Mouse (Mus musculus) cerebellum, adult 11-12 months (tissue): Measurements from ENCODE around the gene Pttg1ip.

Experiments
- DNase-seq: peaks from one replicate; pipeline ENCODE4 v3.0.0; 2022

Pttg1ip gene

DNA sequence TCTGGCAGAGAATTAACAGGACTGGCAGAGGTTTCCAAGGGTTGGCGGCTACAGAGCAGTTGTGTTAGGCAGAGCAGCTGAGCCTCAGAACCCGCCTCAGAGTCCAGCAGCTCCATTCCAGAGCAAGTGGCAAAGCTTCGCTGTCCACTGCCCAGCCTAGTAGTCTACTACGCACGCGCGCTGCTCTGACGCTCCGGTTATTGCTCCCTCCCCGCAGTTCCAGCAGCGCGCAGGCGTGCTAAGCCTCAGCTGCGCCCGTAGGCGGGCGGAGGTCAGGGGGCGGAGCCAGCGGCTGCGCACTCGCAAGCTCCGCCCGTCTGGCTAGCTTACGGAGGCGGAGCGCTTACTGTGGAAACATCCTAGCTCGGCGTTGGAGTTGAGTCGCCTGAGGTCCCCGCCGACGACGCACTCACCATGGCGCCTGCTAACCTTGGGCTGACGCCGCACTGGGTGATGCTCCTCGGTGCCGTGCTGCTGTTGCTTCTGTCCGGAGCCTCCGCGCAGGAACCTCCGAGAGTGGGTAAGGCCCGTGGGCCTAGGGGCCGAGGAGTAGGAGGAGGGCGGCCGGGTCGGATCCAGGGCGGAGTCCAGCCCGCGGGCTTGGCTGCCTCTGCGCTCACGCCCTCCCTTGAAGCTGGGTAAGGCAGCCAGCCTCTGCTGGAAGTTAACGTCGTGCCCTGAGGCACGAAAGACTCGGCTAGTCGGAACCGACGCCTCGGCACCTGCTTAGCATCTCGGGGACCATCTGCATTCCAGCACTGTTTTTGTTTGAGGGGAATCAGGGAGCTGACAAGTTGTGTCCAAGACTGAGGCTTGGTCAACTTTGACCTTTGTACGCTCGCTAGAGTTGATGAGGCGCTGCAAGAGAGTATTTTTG is at the start of gene Pttg1ip:
Pttg1ip (plus strand) TSS at position 313 of the 877 bp plus-strand sequence.
- DNase-seq: peak; percentile 98

DNA sequence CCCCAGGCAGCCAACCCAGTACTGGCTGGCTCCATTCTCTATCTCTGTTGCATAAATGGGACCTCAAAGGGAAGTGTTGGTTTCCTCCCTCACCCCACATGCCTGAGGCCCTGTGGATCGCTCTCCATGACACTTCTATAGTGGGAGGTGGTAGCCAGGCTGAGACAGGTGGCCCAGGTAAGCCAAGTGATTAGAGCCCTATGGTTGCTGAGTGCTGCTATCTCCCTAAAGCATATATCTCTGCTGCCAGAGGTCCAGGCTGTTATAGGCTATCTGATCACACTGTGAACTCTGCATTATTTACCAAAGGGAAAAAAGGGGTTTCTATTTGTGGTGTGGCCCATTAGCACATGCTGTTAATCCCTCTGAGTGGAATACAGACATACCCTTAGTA is 49.5 kb upstream of the Pttg1ip start:
- DNase-seq: no peak

DNA sequence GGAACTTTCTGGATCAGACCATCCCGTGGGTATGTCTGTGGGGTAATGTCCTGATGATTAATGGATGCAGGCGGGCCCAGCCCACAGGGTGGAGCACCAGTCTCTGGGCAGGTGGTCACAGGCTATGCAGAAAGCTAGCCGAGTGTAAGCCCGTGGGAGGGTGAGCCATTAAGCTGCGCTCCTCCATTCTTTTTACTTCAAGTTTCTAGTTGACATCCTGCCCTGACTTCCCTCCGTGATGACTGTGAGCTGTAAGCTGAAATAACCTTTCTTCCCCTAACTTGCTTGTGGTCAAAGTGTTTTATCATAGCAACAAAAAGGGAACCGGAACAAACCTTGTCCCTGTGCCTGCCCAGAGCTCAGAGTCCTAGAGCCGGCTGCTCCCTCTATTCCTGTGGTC is 44.8 kb upstream of the Pttg1ip start:
- no peak for DNase-seq

DNA sequence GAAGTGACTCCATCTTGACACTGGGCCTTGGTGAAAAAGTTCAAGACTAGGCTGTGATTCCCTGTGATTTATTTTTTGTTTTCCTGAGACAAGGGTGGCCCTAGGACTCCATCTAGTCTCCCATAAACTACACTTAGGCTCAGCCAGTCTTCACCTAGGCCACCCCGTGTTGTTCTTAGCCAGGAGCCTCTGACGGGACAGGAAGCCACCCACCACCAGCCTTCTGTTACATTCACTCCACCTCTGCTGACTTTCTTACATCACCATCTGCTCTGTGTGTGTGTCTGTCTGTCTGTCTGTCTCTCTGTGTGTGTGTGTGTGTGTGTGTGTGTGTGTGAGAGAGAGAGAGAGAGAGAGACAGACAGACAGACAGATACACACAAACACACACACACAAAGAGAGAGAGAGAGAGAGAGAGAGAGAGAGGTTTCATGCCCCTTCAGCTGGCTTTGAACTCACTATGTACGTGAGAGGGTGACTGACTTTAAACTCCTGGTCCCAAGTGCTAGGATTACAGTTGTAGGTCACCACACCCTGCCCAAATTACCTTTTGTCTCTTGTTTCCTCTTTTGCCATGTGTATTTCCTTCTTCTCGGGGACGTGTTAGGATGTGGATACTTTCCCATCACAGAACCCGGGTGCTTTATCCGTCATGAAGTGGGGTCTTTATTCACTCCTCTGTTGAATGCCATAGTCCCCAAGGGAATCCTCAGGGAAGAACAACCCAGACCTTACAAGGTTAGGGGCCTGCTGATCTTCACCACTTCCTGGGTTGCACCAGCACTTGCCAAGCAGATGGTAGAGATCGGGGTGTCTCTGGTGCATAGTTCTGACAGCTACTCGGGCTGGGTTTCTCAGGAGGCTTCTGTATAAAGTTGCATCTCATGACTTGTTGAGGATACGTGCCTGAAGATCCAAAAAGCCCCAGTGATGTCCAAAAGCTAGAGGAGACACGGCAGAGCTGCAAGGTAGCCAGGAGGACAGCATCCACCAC is 44.0 kb upstream of the Pttg1ip start:
- DNase-seq: no peak

DNA sequence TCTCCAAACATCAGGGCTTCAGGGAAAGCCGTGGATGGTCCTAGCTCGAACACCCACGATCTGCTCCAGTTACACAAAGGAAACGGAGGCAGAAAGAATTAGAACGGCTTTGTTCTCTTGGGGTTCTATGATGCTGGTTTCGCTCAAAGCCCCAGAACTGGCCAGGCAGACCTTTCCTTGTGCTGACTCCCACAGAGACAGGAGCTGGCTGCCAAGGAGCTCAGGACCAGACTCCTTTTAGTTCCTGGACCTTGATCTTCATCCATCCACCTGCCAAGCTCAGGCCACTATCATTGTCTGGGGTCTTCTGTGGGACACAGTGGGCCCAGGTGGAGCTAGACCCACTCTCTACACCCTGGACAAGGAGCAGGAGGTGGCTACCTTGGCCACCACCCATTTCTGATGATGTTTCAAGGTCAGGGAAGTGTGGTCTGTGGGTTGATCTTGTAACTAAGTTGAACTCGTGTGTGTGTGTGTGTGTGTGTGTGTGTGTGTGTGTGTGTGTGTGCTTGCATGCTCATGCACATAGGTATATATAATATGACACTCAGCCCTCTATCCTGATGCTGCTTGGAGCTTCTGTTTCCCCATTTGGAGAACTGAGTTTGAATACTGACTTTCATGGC is 42.1 kb upstream of the Pttg1ip start:
- DNase-seq: no peak

DNA sequence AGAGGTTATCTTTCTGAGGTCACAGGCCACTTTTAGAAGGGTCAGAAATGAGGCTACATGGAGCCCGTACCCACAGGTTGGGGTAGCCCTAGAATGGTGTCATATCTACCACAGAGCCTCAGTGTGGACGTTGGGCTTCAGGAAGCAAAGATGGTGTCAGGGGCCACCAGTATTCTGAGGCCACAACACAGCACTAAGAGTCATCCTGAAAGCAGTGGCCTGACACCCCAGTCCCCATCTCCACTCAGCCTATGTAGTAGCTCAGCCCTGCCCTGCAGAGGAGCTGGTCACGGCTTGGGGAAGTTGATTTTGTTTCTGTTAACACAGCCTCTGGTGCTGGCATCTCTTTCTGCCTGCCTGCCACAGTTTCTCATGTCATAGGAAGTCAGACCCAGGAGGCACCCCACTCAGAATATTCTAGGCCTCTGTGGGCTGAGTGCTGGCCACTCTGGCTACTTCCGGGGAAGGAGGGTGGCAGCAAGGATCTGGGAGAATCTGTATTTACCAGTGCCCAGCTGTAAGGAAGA is 40.9 kb upstream of the Pttg1ip start:
- no peak for DNase-seq

DNA sequence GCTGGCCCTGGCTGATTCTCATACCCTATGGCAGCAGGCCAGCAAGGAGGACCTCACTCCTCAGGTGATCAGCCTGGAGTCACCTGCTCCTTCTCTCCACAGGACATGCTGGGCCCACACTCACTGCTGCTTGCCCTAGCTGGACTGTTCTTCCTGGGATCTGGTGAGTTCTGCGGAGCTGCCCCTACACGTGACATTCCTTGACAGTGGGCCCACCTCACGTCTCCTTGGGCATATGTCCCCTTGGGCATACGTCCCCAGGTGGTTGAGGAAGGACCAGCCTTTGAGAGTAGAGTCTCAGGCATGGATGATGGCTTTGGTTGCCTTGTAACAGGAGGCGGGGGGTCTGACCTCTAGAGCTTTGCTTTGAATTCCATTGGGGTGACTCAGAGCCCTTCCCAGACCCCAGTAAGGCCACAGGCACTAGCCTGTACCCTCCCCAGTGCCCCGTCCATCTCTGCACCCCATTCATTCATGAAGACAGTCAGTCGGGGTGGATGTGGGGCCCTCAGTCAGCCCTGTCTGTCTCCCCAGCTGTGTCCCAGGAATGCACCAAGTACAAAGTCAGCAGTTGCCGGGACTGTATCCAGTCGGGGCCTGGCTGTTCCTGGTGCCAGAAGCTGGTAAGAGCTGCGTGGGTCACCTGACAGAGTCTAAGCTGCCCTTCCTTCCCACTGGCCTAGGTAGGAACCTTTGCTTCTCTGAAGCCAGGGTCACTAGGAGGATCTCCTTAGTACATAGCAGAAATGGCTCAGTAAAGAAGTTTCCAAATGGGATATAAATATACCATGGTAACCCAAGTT is 39.5 kb upstream of the Pttg1ip start:
- no peak for DNase-seq

DNA sequence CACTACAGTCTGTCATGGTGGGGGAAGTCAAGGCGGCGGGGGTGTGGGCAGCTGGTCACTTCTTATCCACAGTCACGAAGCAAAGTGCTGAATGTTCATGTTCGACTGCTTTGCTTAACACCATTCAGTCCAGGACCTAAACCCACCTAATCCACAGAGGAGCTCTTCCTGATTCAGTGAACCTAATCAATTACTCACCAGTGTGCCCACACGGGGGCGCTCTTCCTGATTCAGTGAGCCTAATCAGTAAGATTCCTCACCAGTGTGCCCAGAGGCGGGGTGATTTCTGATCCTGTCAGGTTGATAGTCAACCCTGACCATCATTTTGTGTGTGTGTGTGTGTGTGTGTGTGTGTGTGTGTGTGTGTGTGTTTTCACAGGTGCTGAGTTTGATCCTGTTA is 38.3 kb upstream of the Pttg1ip start:
- DNase-seq: no peak

DNA sequence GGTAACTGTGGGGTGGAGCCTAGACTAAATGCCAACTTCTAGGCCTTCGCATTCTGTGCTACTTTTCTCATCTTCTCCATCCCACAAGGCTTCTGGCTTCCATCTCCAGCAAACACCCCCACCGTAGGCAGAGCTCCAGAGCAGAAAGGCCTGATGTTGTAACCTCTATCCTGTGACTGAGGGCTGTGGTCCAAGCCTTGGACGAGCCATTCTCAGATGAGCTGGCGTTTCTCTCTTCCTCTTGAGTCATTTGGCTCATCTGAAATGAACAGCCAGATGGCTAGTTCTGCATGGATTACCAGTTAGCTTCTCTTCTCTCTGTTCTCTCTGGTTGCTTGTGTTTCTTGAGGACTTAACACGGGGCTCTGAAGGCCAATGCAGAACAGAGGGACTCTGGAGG is 36.6 kb upstream of the Pttg1ip start:
- peak; percentile 81 for DNase-seq

DNA sequence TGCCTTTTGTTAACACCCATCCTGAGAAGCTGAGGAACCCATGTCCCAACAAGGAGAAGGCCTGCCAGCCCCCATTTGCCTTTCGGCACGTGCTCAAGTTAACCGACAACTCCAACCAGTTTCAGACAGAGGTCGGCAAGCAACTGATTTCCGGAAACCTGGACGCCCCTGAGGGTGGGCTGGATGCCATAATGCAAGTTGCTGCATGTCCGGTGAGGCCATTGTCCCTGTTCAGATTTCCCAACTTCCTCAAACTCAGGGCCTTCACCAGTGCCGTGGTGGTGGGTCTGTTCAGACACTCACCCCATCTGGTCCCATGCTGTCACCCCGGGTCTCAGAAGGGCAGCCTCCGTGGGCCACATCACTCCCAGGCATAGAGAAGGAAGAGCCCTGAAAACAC is 32.9 kb upstream of the Pttg1ip start:
- no peak for DNase-seq

DNA sequence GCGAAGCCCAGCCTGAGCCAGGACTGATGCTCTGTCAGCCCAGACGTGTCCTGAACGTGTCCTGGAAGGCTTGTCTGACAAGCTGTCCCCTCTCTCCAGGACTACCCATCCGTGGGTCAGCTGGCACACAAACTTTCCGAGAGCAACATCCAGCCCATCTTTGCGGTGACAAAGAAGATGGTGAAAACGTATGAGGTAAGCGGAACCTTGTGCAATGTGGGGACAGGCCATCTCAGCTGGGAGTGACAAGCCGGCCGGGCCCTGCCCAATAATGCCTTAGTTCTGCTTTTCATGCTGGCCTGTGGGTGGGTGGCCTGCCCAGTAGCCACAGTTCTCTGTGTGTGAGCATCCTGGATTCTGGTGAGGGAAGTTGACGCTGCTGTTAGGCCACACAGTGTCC is 30.6 kb upstream of the Pttg1ip start:
- DNase-seq: no peak

DNA sequence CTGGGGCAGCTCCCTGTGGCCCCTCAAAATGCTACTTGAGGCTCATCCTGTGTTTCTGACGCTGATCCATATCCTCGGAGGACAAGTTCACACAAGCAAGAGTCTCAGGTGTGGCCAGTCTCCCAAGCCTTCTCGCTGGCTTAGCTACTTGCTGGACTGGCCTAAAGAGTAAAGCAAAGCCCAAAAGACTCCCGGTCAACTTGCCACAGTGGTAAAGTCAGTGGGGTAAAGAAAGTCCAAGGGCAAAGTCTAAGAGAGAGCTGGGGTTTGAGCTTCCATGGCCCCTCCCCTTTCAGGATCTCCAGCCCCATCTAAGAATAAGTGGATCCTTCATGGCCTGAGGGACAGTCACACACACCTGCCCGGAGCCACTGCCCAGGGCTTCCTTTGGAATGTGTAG is 29.4 kb upstream of the Pttg1ip start:
- DNase-seq: no peak

DNA sequence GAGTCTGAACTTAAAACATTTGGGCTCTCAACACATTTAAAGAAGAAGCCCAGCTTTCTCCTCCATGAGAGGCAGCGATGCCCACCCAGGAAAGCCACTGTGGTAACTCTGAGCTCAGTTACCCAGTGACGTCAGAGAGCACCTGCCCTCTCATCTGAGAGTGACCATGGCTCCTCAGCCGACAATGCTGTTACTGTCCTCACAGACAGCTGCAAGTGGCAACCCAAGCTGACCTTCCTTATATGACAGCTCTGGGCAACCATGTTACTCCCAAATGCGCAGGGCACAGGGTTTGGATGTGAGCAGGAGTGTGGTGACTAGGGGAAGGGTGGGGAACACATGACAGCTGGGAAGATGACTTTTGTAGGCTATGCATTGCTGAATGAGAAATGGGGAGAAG is 28.2 kb upstream of the Pttg1ip start:
- DNase-seq: no peak

DNA sequence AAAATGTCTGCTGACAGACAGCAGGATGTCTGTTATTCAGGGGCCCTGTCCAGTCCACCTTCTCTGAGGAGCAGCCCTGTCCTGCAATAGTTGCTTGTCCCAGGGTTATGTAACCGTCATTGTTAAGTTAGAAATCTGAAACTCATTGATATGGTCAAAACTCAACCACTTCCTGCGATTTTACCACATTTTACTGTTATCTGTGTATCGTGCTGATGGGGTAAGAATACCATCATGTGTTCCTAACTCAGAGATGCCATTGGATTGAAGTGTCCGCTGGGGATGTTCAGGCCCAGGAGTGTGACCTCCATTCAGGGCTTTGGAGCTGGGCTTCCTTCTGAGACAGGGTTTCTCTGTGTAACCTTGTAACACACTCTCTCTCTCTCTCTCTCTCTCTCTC is 26.6 kb upstream of the Pttg1ip start:
- DNase-seq: no peak

DNA sequence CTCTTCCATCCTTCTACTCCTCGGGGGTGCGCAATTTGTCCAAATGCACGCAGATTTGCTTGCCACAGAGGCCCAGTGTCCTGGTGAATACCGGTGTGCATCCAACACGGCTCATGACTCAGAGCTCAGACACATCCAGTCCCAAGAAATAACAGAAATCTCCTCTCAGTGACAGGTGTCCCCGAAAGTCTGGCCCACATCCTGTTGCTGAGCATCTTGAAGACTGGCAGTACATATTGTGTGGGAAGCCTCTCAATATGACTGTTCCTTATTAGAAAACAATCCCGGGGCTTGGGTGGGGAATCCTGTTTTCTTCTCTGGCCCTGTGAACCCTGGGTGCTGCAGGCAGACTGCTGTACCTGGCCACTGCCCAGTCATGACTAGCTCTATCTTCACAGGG is 24.9 kb upstream of the Pttg1ip start:
- DNase-seq: no peak

DNA sequence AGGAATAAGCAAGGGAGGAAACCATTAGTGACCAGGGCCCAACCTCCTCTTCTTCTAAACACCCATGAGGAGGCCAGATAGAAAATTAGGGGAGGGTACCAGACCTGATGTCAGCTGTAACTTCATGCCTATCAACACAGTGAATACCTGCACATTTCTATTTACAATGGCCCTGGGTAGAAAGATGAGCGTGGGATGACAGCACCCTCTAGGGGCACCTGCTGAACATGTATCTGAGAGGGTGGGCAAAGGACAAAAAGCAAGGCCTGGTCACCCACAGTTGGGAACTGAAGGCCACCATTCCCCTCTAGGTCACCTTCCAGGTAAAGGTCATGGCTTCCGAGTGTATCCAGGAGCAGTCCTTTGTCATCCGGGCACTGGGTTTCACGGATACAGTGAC is 23.9 kb upstream of the Pttg1ip start:
- DNase-seq: no peak

DNA sequence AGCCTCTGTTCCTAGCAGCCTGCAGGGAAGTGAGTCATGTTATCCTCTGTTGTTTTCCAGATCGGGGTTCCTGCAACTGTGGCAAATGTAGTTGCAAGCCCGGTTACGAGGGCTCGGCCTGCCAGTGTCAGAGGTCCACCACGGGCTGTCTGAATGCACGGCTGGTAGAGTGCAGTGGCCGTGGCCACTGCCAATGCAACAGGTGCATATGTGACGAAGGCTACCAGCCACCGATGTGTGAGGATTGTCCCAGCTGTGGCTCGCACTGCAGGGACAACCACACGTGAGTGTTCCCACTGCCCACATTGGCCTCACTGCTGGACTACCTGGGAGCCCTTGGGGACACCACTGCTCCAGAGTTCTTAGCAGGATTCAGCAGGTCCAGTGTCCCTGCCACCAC is 21.4 kb upstream of the Pttg1ip start:
- DNase-seq: no peak

DNA sequence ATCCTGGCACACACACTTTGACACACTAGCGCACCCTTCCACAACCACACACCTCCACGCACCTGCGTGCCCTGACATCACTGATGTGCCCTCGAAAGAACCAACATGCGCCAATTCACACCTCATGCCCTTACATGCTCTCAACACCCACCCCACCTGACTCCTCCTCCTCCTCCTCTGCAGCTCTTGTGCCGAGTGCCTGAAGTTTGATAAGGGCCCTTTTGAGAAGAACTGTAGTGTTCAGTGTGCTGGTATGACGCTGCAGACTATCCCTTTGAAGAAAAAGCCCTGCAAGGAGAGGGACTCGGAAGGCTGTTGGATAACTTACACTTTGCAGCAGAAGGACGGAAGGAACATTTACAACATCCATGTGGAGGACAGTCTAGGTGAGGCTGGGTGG is 20.7 kb upstream of the Pttg1ip start:
- DNase-seq: no peak

DNA sequence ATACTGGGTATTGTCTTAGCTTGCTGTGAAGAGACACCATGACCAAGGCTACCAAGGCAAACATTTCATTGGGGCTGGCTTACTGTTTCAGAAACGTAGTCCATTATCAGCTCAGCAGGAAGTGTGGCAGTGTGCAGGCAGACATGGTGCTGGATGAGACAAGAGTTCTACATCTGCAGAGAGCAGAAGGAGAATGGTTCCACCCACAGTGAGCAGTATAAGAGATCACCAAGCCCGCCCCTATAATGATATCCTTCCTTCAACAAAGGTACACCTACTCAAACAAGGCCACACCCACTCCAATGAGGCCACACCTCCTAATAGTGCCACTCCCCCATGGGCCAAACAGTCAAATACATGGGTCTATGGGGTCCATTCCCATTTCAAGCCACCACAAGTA is 20.0 kb upstream of the Pttg1ip start:
- no peak for DNase-seq

DNA sequence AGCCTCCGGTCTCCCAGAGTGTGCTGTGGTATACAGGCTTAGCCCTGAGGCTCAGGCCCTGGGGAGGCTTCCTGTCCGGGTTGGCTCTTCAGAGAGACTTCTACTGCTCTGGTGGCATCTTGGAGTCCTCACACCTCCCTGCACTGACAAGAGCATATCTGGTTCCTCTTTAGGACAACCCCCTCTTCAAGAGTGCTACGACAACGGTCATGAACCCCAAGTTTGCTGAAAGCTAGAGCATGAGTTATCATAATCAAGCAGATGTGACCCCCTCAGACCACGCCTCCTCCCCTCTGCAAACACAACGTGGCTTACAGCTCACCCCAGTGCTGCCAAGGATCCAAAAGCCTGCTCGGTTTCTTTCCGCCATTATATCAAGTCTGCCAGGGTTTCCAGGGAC is 16.5 kb upstream of the Pttg1ip start:
- no peak for DNase-seq

DNA sequence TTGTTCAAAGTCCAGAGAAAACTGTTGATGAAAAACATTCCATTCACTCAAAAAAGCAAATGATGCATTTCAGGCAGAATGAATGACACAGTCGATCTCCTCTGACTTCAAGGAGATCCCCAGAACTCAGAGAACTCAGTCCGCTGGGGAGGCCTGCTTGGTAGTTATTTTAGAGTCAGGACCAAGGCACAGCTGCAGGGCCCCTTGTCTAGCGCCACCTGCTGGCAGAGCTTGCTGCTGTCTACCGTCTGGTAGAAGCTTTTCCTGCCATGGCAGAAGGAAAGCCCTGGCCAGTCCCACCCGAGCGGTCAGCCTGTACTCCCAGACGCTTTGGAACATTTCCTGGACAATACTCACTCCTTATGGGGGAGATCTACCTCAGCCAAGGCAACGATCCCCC is 14.9 kb upstream of the Pttg1ip start:
- DNase-seq: peak; percentile 79

DNA sequence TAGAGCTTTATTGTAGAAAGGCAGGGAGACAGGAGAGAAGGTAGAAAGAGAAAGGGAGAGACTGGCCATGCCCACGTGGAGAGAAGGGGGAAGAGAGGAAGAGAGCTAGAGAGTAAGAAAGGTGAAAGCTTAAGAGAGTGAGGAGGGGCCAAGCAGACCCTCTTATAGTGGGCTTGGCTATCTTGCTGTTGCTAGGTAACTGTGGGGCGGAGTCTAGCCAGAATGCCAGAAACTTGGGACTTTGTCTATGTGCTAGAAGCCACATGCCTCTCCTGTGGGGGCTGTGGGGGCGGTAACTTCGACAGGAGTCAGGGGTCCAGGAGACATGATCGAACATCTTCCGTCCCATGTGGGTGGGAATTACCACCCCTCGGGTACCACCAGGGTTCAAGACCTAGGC is 12.0 kb upstream of the Pttg1ip start:
- DNase-seq: no peak
